Mouse (Mus musculus): ENCODE measurements around the gene H2afy2.

The H2afy2 gene

GRCm38 (mm10) chr10:61783621-61784251 lies at the start of gene H2afy2:
Gene H2afy2, minus strand, starts transcription at chr10:61784147.
- peak; percentile 51 for DNase-seq

GRCm38 (mm10) chr10:61832713-61833112 lies 48.8 kb upstream of the H2afy2 start:
- no peak for DNase-seq

GRCm38 (mm10) chr10:61831741-61832140 lies 47.8 kb upstream of the H2afy2 start:
- no peak for DNase-seq

- no peak for DNase-seq
Observed at GRCm38 (mm10) chr10:61831251-61831650, 47.3 kb upstream of the H2afy2 start.

- no peak for DNase-seq
Observed at GRCm38 (mm10) chr10:61830817-61831216, 46.9 kb upstream of the H2afy2 start.

GRCm38 (mm10) chr10:61829046-61829445 lies 45.1 kb upstream of the H2afy2 start:
- DNase-seq, result no peak

- no peak for DNase-seq
Observed at GRCm38 (mm10) chr10:61827950-61828936, 44.3 kb upstream of the H2afy2 start.

GRCm38 (mm10) chr10:61826753-61827435 lies 42.9 kb upstream of the H2afy2 start:
- peak; percentile 57 for DNase-seq

- DNase-seq, result no peak
Observed at GRCm38 (mm10) chr10:61825979-61826752, 42.2 kb upstream of the H2afy2 start.

- DNase-seq, result no peak
Observed at GRCm38 (mm10) chr10:61825536-61825935, 41.6 kb upstream of the H2afy2 start.

- no peak for DNase-seq
Observed at GRCm38 (mm10) chr10:61823731-61824115, 39.8 kb upstream of the H2afy2 start.

GRCm38 (mm10) chr10:61822968-61823730 lies 39.2 kb upstream of the H2afy2 start:
- DNase-seq, result no peak

- DNase-seq, result no peak
Observed at GRCm38 (mm10) chr10:61820050-61820449, 36.1 kb upstream of the H2afy2 start.

- DNase-seq, result no peak
Observed at GRCm38 (mm10) chr10:61811987-61812386, 28.0 kb upstream of the H2afy2 start.

GRCm38 (mm10) chr10:61798133-61798576 lies 14.2 kb upstream of the H2afy2 start:
- no peak for DNase-seq

GRCm38 (mm10) chr10:61795458-61795857 lies 11.5 kb upstream of the H2afy2 start:
- no peak for DNase-seq

- no peak for DNase-seq
Observed at GRCm38 (mm10) chr10:61794971-61795370, 11.0 kb upstream of the H2afy2 start.

- DNase-seq, result no peak
Observed at GRCm38 (mm10) chr10:61793015-61793414, 9.1 kb upstream of the H2afy2 start.

- no peak for DNase-seq
Observed at GRCm38 (mm10) chr10:61788499-61788898, 4.6 kb upstream of the H2afy2 start.

GRCm38 (mm10) chr10:61787541-61788313 lies 3.8 kb upstream of the H2afy2 start:
- DNase-seq, result no peak

- DNase-seq, result no peak
Observed at GRCm38 (mm10) chr10:61784414-61784813, 467 bp upstream of the H2afy2 start.

Data from kidney, adult 11 months (tissue).